Mouse (Mus musculus): ENCODE data around the gene Fibcd1.
A peak's percentile ranks its signal among the peaks of the same experiment; 100 is the strongest.

The Fibcd1 gene

DNA sequence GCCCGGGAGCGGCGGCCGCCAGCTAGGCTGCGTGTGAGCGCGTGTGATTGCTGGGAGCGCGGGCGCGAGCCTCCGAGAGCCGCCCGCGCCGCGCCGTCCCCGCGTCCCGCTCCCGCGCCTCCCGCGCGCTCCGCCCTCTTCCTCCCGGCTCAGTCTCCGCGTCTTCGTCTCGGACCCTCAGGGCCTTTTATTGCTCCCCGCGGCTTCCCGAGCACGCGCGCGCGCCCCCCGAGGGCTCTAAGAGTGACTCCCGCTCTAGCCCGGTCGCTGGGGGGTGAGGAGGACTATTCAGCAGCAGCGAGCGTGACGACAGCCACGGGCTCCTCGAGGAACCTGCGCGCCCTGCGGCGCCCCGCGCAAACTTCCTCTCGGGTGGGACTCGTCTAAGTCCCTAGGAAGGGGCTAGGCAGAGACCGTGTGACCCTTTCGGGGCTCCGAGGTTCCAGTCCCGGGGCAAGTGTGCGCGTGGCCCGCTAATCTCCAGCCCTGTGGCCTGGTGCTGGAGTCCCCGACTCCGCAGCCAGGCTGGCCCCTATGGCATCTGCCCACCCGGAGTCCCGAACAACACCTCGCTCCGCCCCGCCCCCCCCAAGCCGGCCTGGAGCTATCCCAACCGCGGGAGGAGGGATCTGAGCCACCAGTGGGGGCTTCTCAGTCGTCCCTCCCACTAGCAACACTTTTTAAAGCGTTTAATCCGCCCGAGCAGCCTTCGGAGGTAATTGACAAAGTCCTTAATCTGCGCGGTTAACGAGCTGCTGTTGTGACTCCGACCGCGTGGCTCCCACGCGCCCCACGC, at the start of gene Fibcd1:
Gene Fibcd1, minus strand, starts transcription at position 110 of the 796 bp plus-strand sequence.
- no peak for DNase-seq

DNA sequence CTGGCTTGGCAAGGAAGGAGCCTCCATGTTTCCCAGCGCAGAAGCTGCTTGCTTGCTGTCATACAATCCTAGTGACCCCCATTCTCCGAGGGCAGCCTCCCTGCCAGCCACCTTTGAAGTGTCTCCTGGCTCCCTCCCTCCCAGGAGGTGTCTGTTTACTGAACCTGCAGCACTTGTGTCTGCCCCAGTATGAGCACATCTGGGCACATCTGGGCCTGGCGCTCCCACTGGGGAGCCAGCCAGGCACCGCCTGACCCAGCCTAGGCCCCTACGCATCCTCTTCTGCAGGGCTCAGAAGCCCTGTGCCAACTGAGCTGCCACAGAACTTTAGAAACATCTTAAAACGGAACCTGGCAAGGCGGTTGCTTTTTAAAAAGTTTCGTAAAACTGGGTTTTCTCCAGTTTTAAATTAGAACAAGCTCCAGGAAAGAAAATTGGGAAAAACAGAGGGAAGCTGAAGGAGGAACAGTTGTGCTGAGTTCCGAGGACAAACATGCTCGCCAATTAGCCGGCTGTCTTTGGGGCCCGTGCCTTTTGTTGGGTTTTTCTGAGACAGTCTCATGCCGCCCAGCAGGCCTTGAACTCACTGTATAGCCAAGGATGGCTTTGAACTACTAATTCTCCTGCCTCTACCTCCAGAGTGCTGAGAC, 48.5 kb upstream of the Fibcd1 start:
- no peak for DNase-seq

DNA sequence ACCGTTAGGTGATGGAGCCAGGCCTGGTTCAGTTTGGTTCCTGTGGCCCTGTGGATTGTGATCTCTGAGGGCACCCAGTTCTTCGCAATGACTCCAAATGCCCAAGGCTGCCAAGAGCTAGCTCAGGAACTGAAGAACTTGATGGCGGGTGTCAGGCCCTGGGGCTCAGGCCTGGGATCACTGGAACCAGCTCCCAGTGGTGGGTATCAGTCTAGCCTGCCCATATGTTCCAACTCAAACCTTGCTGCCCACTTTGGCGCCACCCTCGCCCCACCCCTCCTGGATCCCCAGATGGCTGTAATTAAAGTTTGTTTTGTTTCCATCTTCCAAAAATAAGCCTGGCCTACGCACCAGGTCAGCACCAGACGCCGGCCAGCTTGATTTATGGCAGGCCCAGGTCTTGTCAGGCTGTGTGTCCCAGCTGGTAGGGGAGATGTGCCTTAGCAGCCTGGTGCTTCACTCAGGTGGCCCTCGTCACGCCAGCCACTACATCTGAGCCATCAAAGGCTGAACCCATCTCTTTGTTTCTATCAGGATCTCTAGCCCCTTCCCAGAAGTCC, 47.4 kb upstream of the Fibcd1 start:
- DNase-seq, result no peak

DNA sequence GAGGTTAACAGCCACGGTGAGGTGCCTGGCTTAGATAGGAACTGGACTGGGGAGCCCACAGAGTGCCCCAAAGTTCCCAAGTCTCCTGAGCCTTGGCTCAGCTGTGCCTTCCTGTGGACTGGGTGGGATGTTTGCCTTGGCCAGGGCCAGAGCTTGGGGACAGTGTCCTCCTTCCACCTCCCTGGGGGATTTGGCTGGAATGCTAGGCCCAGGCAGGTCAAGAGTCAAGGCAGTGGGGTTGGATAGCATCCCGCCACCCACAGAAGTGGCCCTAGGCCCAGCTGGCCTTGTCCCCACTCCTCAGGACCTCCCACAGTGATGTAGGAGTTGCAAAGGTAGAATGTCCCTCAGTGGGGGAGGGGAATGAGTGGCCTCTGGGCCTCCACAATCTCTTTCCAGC, 45.4 kb upstream of the Fibcd1 start:
- DNase-seq, result no peak

DNA sequence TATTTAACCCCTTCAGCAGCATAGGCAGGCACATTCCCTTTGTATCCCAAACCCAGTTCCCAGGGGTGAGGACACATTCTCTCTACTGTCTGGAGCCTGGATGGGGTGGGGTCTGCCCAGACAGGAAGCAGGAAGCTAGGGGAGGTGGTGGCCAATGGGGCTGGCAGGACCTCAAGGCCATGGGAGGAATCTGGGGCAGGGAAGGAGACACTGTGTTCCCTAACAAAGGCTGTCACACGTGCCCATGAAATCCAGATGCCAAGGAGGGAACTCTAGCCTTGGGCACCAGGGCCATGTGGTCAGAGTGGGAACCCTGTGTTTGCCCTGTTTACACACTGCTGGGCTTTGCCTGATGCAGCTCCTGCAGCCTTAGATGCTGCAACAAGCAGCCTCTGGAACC, 43.1 kb upstream of the Fibcd1 start:
- DNase-seq, result no peak

DNA sequence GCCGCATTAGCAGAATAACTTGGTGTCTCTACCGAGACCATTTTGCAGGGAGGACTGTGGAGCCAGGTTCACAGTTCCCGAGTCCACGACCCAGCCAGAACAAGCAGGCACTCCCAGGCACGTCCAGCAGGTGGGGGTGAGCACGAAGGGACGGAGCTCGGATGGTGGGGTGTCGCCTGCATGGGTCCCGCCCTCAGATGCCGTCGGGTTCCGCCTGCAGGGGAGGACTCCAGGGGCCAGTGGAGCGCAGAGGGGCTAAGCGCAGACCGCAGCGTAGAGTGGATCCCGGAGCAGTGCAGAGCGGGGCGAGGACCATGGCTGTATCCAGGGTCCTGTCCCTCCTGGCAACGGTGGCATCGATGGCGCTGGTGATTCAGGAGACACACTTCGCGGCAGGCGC, 41.2 kb upstream of the Fibcd1 start, which contains the start of gene Lamc3:
Gene Lamc3, plus strand, starts transcription at position 262 of the 400 bp plus-strand sequence.
- no peak for DNase-seq

DNA sequence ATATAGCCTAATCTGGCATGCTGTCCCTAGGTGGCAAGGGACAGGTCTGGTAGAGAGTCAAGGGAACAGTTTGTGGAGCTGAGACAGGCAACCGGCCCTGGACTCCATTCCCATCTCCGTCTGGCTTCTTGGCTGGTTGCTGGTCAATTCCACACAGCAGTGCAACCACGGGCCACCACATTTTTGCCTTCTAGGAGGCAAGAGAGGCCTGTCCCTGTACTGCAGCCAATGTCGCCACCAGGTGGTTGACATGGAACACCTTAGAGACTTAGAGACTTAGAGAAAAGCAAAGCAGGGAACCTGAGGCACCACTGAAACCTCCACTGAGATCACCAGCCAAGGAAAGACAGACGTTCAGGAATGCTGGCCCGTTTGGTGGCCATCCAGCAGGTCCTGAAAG, 39.0 kb upstream of the Fibcd1 start:
- DNase-seq, result peak; percentile 8

DNA sequence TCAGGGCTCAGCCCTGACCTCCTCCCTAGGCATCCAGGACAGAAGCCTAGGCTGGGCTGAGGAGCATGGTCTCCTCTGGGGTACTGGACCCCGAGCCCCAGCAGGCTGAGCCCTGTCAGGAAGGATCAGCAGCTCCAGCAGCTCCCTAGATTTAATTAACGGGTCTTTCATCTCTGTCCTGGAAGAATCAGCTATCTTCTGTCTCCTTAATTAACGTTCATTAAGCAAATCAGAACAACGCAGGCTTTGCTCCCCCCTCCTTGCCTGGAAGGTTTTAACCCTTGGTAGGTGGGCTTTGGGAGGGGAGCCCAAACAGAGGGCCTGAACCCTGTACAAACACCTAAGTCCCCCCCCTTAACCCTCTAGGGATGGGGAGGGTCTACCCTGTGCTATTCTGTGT, 37.3 kb upstream of the Fibcd1 start:
- no peak for DNase-seq

DNA sequence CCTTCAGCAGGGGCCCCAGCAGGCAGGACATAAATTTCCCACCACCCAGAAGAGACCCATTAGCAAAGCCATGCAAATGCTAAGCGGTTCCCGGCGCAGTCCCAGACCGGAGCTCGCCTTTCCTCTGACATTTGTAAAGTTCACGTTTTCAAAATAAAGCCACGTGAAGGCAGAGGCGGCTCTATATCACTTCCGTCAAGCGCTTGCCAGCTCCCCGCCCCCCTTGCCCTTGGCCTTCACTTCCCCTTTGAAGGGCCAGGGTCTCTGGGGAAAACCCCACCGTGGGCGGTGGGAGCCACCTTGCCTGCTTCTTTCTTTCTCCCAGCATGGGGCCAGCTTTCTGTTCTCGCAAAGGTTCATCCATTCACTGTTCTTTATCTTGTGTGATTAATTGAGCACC, 35.1 kb upstream of the Fibcd1 start:
- no peak for DNase-seq

DNA sequence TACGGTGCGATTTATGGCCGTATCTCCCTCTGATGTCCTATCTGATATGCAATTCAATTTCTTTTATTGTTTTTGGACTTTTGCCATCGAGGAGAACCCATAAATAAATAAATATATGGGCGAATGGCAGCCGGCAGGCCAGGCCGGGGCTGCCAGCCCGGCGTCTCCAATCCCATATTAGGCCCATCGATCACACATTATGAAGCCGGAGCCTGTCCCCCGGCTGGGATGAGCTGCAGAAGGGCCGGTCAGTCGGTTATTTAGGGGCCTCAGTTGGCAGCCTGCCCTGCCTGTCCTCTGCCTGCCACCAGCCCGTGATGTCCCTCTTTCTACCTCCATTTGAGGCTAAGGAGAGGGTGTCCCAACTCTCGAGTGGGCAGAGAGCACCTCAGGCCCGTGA, 32.8 kb upstream of the Fibcd1 start:
- DNase-seq, result no peak

DNA sequence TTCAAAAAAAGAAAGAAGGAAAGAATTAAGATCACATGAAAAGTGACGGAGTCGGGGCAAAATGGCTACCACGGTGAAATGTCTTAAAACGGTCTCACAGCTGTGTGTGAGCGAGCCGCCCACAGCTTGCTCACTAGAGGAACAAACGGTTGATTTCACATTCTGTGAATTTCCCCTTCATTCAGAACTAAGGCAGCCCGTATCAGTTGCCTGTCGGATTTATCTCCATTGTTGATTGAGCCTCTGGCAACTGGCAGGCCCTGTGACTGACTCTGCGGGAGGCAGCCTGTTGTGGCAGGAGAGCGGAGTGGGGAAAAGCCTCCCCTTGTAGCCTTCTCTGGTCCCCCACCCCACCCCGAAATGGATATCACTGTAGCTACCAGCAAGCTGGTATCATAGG, 30.6 kb upstream of the Fibcd1 start:
- DNase-seq, result no peak

DNA sequence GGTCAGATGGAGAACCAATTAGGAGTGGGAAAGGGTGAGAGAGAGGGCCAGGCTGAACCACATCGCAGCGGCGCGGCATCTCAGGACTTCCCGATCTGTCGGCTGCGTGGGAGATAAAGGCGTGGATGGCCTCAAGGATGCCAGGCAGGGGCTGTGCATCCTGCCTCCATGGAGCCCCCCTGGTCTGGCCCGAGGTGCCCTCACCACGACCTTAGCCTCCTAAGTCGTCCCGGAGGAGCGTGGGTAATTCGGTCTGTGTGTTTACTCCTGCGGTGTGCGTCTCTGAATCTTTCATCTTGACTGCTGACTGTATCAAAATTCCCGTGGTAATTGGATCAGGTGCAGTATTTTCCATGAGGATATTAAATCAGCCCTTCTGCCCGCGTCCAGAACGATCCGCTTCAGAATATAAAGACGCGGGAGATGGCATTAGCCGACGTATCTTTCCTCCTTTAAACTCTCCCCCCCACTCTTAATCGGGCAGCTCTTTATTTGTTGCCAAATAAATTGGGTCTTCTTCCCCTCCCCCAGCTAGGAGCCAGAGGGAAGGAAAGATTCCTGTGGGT, 28.6 kb upstream of the Fibcd1 start:
- no peak for DNase-seq

DNA sequence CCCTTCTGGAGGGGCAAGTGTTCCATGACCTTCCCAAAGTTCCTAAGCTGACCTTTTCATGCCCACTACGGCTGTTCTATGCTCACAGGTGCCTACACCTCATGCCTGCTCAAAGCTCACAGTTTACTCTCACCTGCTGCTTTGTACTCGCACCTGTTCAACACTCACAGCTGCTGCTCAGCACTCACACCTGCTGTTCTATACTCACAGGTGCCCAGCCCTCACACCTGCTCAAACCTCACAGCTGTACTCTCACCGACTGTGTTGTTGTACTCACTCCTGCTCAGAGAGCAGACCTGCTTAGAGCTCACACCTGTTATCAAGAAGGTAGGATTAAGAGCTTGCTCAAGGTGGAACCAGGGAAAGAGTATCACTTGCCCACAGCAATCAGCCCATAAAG, 24.9 kb upstream of the Fibcd1 start:
- no peak for DNase-seq

DNA sequence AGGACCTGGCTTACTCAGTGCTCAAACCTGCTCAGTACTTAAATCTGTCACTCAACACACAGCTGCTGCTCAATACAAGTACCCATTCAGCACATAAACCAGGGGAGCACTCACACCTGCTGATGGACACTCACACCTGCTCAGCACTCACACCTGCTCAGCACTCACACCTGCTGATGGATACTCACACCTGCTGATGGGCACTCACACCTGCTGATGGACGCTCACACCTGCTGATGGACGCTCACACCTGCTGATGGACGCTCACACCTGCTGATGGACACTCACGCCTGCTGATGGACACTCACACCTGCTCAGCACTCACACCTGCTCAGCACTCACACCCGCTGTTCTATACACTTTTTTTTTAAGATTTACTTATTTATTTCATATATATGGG, 23.9 kb upstream of the Fibcd1 start:
- DNase-seq, result no peak

DNA sequence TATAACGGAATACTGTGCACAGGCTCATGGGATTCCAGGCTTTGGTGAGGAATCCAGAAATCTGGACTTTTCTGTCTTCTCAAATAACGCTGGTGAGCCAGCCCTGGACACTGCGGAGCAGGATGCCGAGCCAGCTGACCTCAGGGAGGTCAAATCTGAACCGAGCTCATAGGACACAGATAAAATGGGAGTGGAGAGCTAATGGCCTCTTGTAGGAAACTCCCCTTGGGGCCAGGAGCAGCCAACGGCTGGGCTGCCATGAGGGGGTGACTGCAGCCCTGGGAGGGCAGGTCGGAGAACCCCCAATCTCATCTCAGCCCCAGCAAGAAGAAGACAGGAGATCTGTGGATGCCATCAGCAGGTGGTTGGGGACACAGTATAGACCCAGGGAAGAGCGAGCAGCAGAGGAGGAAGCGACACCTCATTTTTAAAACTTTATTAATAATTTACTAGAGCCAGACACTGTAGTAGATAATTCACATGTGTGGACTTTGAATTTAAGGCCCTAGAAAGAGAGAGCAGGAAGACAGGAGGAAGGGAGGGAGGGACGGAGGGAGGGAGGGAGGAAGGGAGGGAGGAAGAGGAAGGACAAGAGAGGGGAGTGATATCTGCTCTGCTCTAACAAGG, 22.8 kb upstream of the Fibcd1 start:
- no peak for DNase-seq

DNA sequence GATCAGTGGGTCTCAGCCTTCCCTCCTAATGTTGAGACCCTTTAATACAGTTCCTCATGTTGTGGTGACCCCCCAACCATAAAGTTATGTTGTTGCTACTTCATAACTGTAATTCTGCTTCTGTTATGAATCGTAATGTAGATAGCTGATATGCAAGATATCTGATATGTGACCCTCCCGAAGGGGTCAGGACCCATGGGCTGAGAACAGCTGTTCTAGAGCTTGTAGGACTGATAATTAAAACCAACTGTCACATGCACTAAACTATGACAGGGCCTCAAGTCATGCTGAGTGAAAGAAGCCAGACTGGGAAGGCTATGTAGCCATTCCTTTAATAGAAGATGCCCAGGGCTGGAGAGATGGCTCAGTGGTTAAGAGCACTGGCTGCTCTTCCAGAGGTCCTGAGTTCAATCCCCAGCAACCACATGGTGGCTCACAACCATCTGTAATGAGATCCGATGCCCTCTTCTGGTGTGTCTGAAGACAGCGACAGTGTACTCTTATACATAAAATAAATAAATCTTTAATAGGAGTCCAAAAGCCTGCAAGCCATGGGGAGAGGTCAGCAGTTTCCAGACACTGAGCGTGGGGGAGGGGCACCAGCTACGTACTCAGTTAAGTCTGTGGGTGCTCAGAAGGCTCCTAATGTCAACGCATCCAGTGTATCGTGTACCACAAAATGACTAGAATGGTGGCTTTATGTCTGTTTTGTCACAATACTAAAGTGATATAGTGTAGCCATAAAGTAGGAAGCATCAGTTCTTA, 22.1 kb upstream of the Fibcd1 start:
- DNase-seq, result no peak

DNA sequence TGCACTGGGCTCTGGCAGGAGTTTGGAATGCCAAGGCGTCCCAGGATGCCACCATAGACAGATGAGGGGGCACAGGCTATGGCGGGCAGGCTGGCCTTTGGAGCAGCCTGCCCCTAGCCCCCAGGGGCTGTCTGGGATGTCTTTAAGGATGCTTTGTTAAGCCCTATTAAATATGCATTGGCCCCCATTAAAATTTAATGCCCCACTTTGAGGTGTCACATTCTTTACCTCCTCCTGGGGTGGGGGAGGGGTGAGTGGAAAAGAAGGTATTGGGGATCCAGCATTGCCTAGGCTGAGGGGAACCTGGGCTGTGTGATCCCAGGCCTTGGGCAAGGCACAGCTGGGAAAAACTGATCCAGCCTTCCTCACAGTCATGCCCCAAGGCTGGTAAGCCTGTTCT, 20.0 kb upstream of the Fibcd1 start:
- no peak for DNase-seq

DNA sequence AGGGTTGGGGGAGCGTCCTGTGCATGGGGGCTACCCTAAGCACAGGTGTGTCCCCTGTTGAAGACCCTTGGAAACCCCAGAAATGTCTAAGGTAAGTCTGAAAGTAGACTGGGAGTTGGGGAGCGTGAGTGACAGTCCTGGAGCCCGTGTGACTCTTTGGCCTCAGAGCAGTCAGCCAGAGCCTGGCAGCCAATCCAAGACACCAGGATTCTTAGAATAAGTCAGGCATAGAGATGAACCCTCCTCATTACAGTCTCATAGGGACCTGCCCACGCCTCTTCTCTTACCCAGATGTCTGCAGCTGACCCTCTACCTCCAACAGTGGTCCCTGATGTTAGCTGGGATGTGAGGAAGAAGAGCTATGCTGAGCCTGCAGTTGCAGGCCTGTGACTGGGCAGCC, 19.5 kb upstream of the Fibcd1 start:
- no peak for DNase-seq

DNA sequence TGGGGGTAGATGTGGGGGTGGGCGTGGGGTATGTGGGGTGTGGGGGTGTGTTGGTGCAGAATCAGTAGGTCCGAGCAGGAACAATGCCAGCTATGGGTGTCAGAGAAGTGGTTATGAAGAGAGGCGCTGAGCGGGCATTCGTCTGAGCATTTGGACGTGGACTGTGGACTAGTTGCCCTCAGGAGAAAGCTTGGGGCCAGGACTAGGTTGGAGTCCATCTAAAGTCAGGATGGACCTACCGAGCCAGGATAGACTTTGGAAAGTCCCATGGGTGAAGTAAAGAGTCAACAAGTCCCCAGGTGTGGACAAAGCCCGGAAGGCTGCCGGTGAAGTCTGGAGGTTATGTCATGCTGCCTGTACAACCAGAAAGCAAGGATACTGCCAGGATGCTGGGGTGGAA, 19.1 kb upstream of the Fibcd1 start:
- no peak for DNase-seq

DNA sequence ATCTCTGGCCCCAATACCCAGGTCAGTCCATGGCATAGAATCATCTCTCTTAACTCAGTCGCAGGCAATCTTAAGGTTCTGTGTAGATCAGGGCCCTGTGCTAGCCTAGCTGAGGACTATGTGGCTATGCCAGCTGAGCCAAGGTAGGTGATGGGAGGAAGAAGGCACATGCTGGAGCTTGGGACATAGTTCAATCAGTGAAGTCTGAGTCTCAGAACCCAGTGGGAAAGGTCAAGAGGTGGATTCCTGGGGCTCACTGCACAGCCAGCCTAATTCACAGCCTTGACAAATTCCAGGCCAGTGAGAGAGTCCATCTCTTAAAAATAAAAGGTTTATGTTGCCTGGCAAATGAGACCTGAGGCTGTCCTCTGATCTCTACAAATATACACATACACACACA, 18.0 kb upstream of the Fibcd1 start:
- no peak for DNase-seq

DNA sequence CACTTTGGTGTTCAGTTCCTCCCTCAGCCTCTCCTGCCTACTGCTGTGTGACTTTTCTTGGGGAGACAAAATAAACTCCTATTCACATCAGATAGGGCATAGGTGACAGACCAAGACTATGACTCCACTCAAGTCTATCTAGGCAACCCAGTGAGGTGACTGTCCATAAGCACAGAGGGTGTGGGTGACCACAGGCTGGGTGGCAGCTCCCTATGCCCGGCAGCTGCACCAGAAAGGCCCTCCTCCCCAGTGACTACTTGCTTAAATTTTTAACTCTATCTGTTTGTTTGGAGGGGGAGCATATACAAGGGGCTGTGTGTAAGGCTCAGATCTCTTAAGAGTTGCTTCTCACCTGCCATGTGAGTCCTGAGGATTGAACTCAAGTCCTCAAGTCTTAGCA, 17.1 kb upstream of the Fibcd1 start:
- no peak for DNase-seq

DNA sequence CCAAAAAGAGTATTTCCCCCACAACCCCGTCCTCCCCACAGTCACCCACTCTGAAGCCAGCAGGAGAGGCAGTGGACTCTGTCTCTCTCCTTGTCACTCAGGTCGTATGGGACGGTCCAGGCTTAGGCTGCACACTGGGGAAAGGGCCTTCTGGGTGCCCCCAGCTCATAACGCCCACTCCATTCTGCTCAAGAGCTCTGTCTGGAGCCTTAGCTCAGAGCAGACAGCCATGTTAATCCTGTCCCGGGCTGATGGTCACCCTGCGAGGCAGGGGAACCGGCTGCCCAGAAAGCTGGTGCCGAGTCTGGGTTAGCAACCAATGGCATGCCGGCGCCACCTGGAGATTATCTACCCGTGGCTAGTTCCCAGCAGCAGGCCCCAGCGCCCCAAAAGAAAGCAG, 12.7 kb upstream of the Fibcd1 start:
- no peak for DNase-seq

DNA sequence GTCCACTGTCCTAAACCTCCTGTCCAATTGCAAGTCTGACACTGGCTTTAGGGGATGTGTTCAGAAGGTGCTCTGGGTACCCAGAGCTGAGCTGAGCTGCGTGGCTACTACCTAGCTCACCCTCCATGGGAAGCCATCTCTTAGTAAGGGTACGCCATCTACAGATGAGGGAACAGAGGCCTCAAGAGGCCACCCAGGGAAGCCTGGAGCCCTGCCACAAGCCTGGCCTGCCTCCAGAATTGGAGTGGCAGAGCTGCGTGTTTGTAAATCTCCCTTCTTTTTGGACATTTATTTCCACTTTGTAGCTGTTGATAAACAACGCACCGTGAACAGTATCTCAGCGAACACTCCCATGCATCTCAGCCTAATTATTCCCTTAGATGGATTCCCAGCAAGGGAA, 11.4 kb upstream of the Fibcd1 start:
- DNase-seq, result no peak

All from cerebellum, adult 9-10 months (tissue).